Mouse (Mus musculus) hindbrain, embryonic 12.5 days (tissue): ENCODE results near the gene Akr1d1. TPM values are rescaled to one million over a fixed set of nuclear protein-coding genes. Genes with fewer than 3 reads are reported as not detected.
A peak's percentile ranks its signal among the peaks of the same experiment; 100 is the strongest.

Experiments used
- ATAC-seq: fragments of 200-750 bp; cut with Nextera tagmentation; 2 replicates; pipeline ENCODE4 v1.8.0; 2017; ENCODE audit warnings: moderate TSS enrichment; ENCODE audit not compliant: low FRiP score
- H3K27ac ChIP-seq: fragments of 300-500 bp; sonication (generic); 2 replicates; pipeline ENCODE4 v1.5.1; 2016; ENCODE audit warnings: mild to moderate bottlenecking
- H3K27me3 ChIP-seq: fragments of 300-500 bp; sonication (generic); 2 replicates; pipeline ENCODE4 v1.6.1; 2016; ENCODE audit warnings: mild to moderate bottlenecking
- H3K36me3 ChIP-seq: fragments of 300-500 bp; sonication (generic); 2 replicates; pipeline ENCODE4 v1.6.1; 2016; ENCODE audit warnings: mild to moderate bottlenecking
- H3K4me1 ChIP-seq: fragments of 300-500 bp; sonication (generic); 2 replicates; pipeline ENCODE4 v1.6.1; 2016
- H3K4me2 ChIP-seq: fragments of 300-500 bp; sonication (generic); replicated peaks from 2 replicates; pipeline ENCODE4 v1.6.1; 2016; ENCODE audit warnings: mild to moderate bottlenecking
- H3K4me3 ChIP-seq: fragments of 300-500 bp; sonication (generic); 2 replicates; pipeline ENCODE4 v1.5.1; 2016; ENCODE audit warnings: mild to moderate bottlenecking
- H3K9ac ChIP-seq: fragments of 300-500 bp; sonication (generic); 2 replicates; pipeline ENCODE4 v1.6.1; 2016; ENCODE audit warnings: mild to moderate bottlenecking, moderate library complexity
- H3K9me3 ChIP-seq: fragments of 300-500 bp; sonication (generic); replicated peaks from 2 replicates; pipeline ENCODE4 v1.6.1; 2016; ENCODE audit warnings: mild to moderate bottlenecking
- WGBS: fragments of 180-500 bp; shearing (Covaris S2); methylation state at CpG from one replicate; pipeline ENCODE4 v1.1.7; 2016; 5-methylcytosine and 5-hydroxymethylcytosine counted together
- polyA plus RNA-seq: library from polyadenylated mRNA; unstranded; fragments of >200 nt; fragmentation: Nextera tagmentation; extraction: Ambion mirVana; gene quantifications from 2 replicates; pipeline ENCODE4 v1.2.1, GENCODE M21; 2016

The Akr1d1 gene
- polyA plus RNA-seq, 1 experiment from 2014 or later, result not detected

DNA sequence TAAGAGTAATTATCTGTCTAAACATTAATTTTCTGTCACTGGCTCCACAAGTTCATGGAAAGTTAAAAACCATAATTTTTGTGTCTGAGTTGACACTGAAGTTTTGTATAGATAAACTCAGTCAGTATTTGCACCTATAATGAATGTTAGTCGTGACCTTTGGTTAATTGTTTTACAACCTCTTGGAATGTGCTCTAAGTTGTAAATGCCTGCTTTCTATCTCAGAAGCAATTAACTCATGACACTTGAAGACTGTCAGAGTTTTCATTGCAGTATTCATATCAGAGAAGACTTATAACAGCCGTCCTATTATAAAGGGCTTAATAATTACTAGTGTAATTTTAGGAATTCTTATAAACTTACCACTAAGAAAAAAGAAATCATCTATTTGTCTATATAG, 43.0 kb downstream of the Akr1d1 start:
- H3K9ac ChIP-seq, result no peak overlapping the region
- no peak overlapping the region for H3K4me3 ChIP-seq
- no peak for ATAC-seq
- H3K27me3 ChIP-seq, result no peaks in the 10 kb centered on the region
- no peak overlapping the region for H3K4me2 ChIP-seq
- H3K36me3 ChIP-seq, result no peaks in the 10 kb centered on the region
- no peak overlapping the region for H3K27ac ChIP-seq
- no peaks in the 10 kb centered on the region for H3K4me1 ChIP-seq
- H3K9me3 ChIP-seq, result no peaks in the 10 kb centered on the region
- WGBS, result 78% methylated on average over 2 of the region's 2 CpGs

DNA sequence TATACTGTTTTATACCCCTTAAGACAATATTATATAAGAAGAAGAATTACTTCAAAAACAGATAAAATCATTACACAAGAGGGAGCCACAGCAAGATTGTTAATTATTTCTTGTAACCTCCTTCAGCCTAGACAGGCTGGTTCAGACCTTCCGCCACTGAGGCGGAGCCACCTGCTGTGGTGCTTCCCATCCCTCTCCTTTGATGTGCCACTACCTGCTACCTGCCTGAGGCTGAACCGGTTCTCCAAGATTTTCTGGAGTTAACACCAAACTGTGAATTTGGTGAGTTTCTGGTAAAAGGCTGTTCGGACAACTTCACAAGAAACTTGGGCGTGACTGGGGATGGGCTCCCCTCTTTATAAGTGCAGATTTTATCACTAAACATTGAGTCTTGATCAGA, 50.5 kb downstream of the Akr1d1 start:
- WGBS, result 65% methylated on average over 5 of the region's 5 CpGs
- no peak overlapping the region for H3K9ac ChIP-seq
- H3K9me3 ChIP-seq, result no peaks in the 10 kb centered on the region
- H3K27ac ChIP-seq, result no peak overlapping the region
- ATAC-seq, result no peak
- H3K36me3 ChIP-seq, result no peaks in the 10 kb centered on the region
- H3K27me3 ChIP-seq, result no peaks in the 10 kb centered on the region
- no peak overlapping the region for H3K4me3 ChIP-seq
- H3K4me1 ChIP-seq, result no peaks in the 10 kb centered on the region
- no peak overlapping the region for H3K4me2 ChIP-seq

GRCm38 (mm10) chr6:37589340-37589962, 59.5 kb downstream of the Akr1d1 start:
- no peaks in the 10 kb centered on the region for H3K36me3 ChIP-seq
- peaks cover 18% of the 10 kb centered on the region for H3K4me1 ChIP-seq
- H3K4me3 ChIP-seq, result no peak overlapping the region
- H3K9me3 ChIP-seq, result no peaks in the 10 kb centered on the region
- 6% methylated on average over 4 of the region's 4 CpGs for WGBS
- H3K27me3 ChIP-seq, result no peaks in the 10 kb centered on the region
- peak overlapping the region; percentile 80 for H3K27ac ChIP-seq
- peak; percentile 88 for ATAC-seq
- no peak overlapping the region for H3K9ac ChIP-seq
- H3K4me2 ChIP-seq, result no peak overlapping the region

DNA sequence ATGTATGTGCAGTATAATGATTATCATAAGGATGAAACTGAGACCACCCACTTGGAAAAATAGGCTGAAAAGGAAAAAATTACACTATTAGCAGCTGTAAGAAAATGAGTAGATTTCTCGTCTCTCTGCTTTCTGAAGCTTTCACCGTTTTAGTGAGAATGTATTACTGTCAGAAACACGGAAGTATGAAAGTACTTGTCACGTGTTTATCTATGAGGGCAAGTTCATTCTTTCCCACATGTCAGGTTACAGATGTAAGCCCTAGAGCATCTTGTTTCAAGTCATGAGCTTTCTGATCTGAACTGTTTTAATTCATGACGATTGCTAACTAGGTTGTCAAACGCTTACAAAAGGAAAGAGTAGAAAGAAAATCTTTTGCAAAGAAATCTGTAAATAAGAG, 60.8 kb downstream of the Akr1d1 start:
- no peaks in the 10 kb centered on the region for H3K27me3 ChIP-seq
- no peaks in the 10 kb centered on the region for H3K9me3 ChIP-seq
- 83% methylated on average over 6 of the region's 6 CpGs for WGBS
- H3K4me1 ChIP-seq, result peaks cover 18% of the 10 kb centered on the region
- no peak overlapping the region for H3K9ac ChIP-seq
- H3K36me3 ChIP-seq, result no peaks in the 10 kb centered on the region
- ATAC-seq, result no peak
- H3K4me2 ChIP-seq, result no peak overlapping the region
- no peak overlapping the region for H3K4me3 ChIP-seq
- no peak overlapping the region for H3K27ac ChIP-seq

- Histone ChIP-seq H3K4me1 (peaks cover 18% of the 10 kb centered on the region), H3K9ac (peak overlapping the region; percentile 41; the same call in 1 of the 2 replicates), H3K4me3 (0 out of 2 replicates have a peak overlapping the region, but pooled peaks have one; percentile 0), H3K9me3 (no peaks in the 10 kb centered on the region), H3K4me2 (peak overlapping the region; percentile 40), H3K27ac (peak overlapping the region; percentile 93), H3K36me3 (no peaks in the 10 kb centered on the region), H3K27me3 (no peaks in the 10 kb centered on the region)
- 34% methylated on average over 19 of the region's 19 CpGs for WGBS
- peak; percentile 75 for ATAC-seq
Measured at GRCm38 (mm10) chr6:37592101-37593032, 62.4 kb downstream of the Akr1d1 start.

DNA sequence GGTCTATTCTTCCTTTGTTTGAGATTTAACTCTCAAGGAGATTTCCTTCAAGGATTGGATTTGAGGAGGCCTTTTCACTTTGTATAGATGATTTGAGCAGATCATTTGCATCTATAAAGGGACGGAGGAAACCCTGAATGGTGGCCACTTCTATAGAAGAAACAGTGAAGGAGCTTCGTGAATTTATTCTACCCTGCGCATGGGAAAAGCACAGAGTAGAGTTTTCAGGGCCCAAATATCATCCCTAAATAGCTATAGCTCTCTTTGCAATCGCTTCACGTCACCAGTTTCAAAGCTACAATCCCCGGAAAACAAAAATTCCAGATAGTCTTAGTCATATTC, 63.0 kb downstream of the Akr1d1 start:
- Histone ChIP-seq H3K4me1 (peaks cover 18% of the 10 kb centered on the region), H3K4me2 (peak overlapping the region; percentile 40), H3K4me3 (0 out of 2 replicates have a peak overlapping the region, but pooled peaks have one; percentile 0), H3K9ac (peak overlapping the region; percentile 41; the same call in 1 of the 2 replicates), H3K9me3 (no peaks in the 10 kb centered on the region), H3K27ac (peak overlapping the region; percentile 93), H3K27me3 (no peaks in the 10 kb centered on the region), H3K36me3 (no peaks in the 10 kb centered on the region)
- 35% methylated on average over 6 of the region's 6 CpGs for WGBS
- no peak for ATAC-seq

- Histone ChIP-seq H3K36me3 (no peaks in the 10 kb centered on the region), H3K4me3 (no peak overlapping the region), H3K4me1 (peaks cover 18% of the 10 kb centered on the region), H3K27me3 (no peaks in the 10 kb centered on the region), H3K27ac (peak overlapping the region; percentile 93), H3K9ac (no peak overlapping the region), H3K9me3 (no peaks in the 10 kb centered on the region), H3K4me2 (0 out of 2 replicates have a peak overlapping the region, but pooled peaks have one; percentile 6)
- WGBS, result 5% methylated on average over 5 of the region's 5 CpGs
- ATAC-seq, result 0 out of 2 replicates have a peak, but pooled peaks have one; percentile 38
Measured at GRCm38 (mm10) chr6:37593551-37594089, 63.6 kb downstream of the Akr1d1 start.

DNA sequence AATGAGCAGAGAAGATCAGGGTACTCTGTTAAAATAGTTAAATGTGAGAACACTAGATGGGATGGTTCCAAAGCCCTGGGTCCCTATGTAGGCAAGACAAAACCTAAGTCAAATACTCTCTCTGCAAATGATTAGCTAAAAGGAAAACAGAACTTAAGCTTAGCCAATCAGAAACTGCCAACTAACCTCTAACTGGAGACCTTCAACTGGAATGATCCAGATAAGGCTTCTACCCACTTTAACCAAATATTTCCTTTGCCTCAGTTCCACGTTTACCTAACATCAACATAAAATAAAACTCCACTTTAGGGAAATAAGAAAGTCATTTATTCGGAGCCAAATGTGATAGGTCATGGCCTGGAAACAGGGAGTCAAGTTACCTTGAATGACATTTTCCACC, 67.1 kb downstream of the Akr1d1 start:
- ATAC-seq, result no peak
- no peaks in the 10 kb centered on the region for H3K9me3 ChIP-seq
- no peaks in the 10 kb centered on the region for H3K36me3 ChIP-seq
- WGBS, result 61% methylated on average over 2 of the region's 2 CpGs
- H3K27me3 ChIP-seq, result no peaks in the 10 kb centered on the region
- H3K4me2 ChIP-seq, result no peak overlapping the region
- no peak overlapping the region for H3K4me3 ChIP-seq
- no peak overlapping the region for H3K27ac ChIP-seq
- H3K4me1 ChIP-seq, result peaks cover 14% of the 10 kb centered on the region
- no peak overlapping the region for H3K9ac ChIP-seq

DNA sequence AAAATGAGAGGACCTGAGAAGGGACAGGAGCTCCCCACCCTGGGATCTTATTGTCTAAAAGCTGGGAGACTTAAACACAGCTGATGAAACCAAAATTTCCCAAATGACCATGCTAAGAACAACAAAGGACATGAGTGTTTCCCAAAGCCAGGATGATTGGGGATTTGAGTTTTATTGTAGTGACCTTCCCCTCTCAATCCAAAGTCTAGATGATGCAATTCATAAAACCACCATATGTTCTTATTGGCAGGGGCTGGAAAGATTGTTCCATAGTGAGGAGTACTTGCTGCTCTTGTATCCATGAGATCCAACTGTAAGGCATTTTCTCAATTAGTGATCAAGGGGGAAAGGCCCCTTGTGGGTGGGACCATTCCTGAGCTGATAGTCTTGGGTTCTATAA, 68.1 kb downstream of the Akr1d1 start:
- no peak for ATAC-seq
- no peaks in the 10 kb centered on the region for H3K9me3 ChIP-seq

GRCm38 (mm10) chr6:37600976-37601498, 71.1 kb downstream of the Akr1d1 start:
- Histone ChIP-seq H3K27ac (no peak overlapping the region), H3K27me3 (no peaks in the 10 kb centered on the region), H3K4me1 (no peaks in the 10 kb centered on the region), H3K9ac (no peak overlapping the region), H3K9me3 (no peaks in the 10 kb centered on the region), H3K4me3 (no peak overlapping the region), H3K36me3 (no peaks in the 10 kb centered on the region), H3K4me2 (no peak overlapping the region)
- no peak for ATAC-seq
- WGBS, result 79% methylated on average over 7 of the region's 7 CpGs

More for the DNA sequence above, 68.1 kb downstream of the Akr1d1 start:
- no peaks in the 10 kb centered on the region for H3K27me3 ChIP-seq
- H3K36me3 ChIP-seq, result no peaks in the 10 kb centered on the region
- no peak overlapping the region for H3K4me3 ChIP-seq
- no peak overlapping the region for H3K9ac ChIP-seq
- no peak overlapping the region for H3K4me2 ChIP-seq
- no peak overlapping the region for H3K27ac ChIP-seq
- H3K4me1 ChIP-seq, result peaks cover 8% of the 10 kb centered on the region

DNA sequence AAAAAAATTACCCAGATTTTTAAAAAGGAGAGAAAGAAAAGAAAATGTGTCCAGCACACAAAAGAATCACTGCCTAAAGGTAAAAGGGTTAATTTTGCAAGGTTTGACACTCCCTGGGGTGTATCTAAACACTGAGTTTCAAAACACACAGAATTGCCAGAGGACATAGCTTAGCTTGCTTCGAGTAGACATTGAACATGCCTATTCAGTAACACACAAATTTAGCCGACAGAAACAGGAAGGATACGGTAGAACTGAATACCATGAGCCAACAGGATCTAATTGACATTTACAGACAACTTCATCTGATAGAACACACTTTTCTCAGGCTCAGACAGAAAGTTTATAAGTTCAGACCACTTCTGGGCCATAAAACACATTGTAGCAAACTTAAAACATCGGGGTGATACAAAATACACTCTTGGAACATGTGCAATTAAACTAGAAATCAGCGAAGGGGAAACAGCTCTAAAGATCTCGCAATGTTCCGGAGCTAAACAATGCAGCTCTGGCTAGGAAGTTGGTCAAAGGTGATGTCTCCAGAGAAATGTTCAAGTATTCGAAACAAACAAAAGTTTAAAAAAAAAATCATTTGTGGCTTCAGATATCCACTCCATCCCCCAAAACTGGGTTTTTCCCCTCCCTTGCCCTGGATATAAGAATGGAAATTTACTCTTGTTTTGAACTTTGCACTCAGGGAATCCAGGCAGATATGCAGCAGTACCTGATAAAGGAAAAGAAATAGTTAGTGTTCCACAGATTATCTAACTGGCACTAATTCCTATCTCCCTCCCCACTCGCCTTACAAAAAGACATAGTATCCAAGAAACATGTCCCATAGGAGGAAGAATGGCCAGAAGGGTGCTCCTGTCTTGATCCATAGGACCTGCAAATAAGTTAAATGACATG, 73.1 kb downstream of the Akr1d1 start:
- Histone ChIP-seq H3K27ac (no peak overlapping the region), H3K9ac (no peak overlapping the region), H3K36me3 (no peaks in the 10 kb centered on the region), H3K9me3 (no peaks in the 10 kb centered on the region), H3K27me3 (no peaks in the 10 kb centered on the region), H3K4me2 (no peak overlapping the region), H3K4me3 (no peak overlapping the region), H3K4me1 (no peaks in the 10 kb centered on the region)
- WGBS, result 56% methylated on average over 9 of the region's 9 CpGs
- ATAC-seq, result no peak
